Mouse (Mus musculus) gastrocnemius, postnatal 25 days (tissue): ENCODE measurements at regions not wholly inside any gene's neighbourhood (a gene's known extent, or its start where the extent isn't known, plus 50 kb on each side); places are given as distances from the start of the nearest gene placed in this dataset.
A peak's percentile ranks its signal among the peaks of the same experiment; 100 is the strongest.

Experiments
- DNase-seq: peaks from one replicate; pipeline ENCODE4 v3.0.0; 2022

- no peak for DNase-seq
Observed at GRCm38 (mm10) chr6:100517662-100518061, 153.3 kb downstream of the Shq1 start.

- DNase-seq, result no peak
Observed at GRCm38 (mm10) chr6:100512676-100513075, 158.3 kb downstream of the Shq1 start.

- DNase-seq, result no peak
Observed at GRCm38 (mm10) chr6:100510676-100511075, 160.3 kb downstream of the Shq1 start.

GRCm38 (mm10) chr6:100505506-100506247 is 165.3 kb downstream of the Shq1 start:
- no peak for DNase-seq

- peak; percentile 26 for DNase-seq
Observed at GRCm38 (mm10) chr6:100502961-100503782, 167.8 kb downstream of the Shq1 start.

- DNase-seq, result no peak
Observed at GRCm38 (mm10) chr6:100502139-100502538, 168.8 kb downstream of the Shq1 start.

GRCm38 (mm10) chr6:100500741-100501140 is 170.2 kb downstream of the Shq1 start:
- peak; percentile 32 for DNase-seq

GRCm38 (mm10) chr6:100500060-100500459 is 170.9 kb downstream of the Shq1 start:
- no peak for DNase-seq

- DNase-seq, result no peak
Observed at GRCm38 (mm10) chr6:100498861-100499271, 172.1 kb downstream of the Shq1 start.

- DNase-seq, result no peak
Observed at GRCm38 (mm10) chr6:100498126-100498525, 172.8 kb downstream of the Shq1 start.

GRCm38 (mm10) chr6:100496135-100496534 is 174.8 kb downstream of the Shq1 start:
- DNase-seq, result no peak

GRCm38 (mm10) chr6:100495131-100495530 is 175.8 kb downstream of the Shq1 start:
- DNase-seq, result no peak

GRCm38 (mm10) chr6:100493558-100493957 is 177.4 kb downstream of the Shq1 start:
- DNase-seq, result no peak

GRCm38 (mm10) chr6:100491811-100492210 is 179.1 kb downstream of the Shq1 start:
- no peak for DNase-seq

GRCm38 (mm10) chr6:100490920-100491712 is 179.8 kb downstream of the Shq1 start:
- no peak for DNase-seq

- no peak for DNase-seq
Observed at GRCm38 (mm10) chr6:100483836-100484235, 187.1 kb downstream of the Shq1 start.

GRCm38 (mm10) chr6:100483084-100483810 is 187.7 kb downstream of the Shq1 start:
- no peak for DNase-seq

- no peak for DNase-seq
Observed at GRCm38 (mm10) chr6:100482572-100482971, 188.4 kb downstream of the Shq1 start.

GRCm38 (mm10) chr6:100480525-100480924 is 190.4 kb downstream of the Shq1 start:
- DNase-seq, result no peak

- no peak for DNase-seq
Observed at GRCm38 (mm10) chr6:100479881-100480280, 191.1 kb downstream of the Shq1 start.

GRCm38 (mm10) chr6:100479455-100479854 is 191.5 kb downstream of the Shq1 start:
- no peak for DNase-seq
